Mouse (Mus musculus): ENCODE measurements around the gene Trim8.

GRCm38 (mm10) chr19:46501401-46502068 is at the start of gene Trim8:
- TF ChIP-seq POLR2A (IDR thresholded peaks at IDR 0.05; ENCODE audit: borderline replicate concordance, extremely low read depth, low read depth, low read length) (peak; percentile 55; the same call in 1 of the 2 replicates), CTCF (IDR thresholded peaks at IDR 0.05; ENCODE audit: insufficient read depth, low read length) (no peak)
